Mouse (Mus musculus): ENCODE measurements around the gene Arl6ip4.

The Arl6ip4 gene

DNA sequence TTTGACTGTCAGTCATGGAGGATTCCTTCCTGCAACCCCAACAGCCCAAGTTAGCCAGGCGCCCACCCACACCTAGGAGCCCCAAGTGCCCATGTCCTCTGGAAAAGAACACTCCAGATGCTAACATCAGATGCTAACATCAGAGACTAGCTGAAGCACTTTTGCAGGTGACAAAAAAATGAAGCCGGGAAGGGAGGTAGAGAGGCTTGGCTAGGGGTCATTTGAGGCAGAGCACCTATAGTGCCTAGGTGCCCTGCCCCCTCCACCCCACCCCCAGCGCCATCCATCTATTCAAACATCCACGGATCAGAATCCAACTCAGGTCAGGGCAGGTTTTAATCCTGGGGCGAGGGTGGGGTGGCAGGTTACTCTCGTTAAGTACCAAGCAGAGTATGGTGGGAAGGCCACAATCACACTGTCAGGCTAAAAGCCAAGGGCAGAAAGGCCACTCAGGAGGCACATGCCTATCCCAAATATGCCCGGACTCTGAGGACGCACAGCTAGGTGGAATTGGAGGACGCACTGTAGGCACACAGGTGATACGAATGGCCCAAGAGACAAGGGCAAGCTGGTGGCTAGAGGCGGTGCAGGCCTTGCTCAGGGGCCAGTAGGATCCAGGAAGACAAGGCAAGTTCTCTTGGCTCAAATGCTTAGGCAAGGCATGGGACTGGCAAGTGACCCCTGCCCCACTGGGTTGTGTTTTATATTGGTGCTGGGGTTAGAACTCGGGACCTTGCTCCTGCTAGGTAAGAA, 21.9 kb upstream of the Arl6ip4 start:
- DNase-seq (ENCODE audit: extremely low read depth, low read depth, low spot score) = no peak

DNA sequence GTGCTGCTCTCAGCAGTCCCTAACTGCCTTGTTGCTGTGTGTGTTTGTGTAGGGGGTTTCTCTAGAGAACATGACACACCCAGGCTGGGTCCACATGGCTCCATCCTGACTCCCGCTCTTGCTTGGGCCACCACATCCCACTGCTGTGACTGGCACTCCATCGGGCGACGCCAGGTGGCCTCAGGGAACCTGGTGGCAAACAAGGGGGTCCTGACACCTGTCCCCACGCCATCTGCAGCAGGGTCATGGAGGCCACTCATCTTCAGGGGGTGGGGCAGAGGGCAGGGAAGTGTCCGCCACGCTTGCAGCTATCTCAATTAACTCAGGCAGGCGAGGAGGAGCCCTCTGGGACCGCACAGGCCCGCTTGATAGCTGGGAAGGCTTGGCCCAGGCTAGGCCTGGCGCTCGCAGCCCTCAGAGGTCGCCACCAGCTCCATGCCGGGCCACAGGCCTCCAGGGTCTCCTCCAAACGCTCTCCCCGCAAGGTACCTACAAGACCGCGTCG, 20.8 kb upstream of the Arl6ip4 start:
- DNase-seq (ENCODE audit: extremely low read depth, low read depth, low spot score) = no peak

DNA sequence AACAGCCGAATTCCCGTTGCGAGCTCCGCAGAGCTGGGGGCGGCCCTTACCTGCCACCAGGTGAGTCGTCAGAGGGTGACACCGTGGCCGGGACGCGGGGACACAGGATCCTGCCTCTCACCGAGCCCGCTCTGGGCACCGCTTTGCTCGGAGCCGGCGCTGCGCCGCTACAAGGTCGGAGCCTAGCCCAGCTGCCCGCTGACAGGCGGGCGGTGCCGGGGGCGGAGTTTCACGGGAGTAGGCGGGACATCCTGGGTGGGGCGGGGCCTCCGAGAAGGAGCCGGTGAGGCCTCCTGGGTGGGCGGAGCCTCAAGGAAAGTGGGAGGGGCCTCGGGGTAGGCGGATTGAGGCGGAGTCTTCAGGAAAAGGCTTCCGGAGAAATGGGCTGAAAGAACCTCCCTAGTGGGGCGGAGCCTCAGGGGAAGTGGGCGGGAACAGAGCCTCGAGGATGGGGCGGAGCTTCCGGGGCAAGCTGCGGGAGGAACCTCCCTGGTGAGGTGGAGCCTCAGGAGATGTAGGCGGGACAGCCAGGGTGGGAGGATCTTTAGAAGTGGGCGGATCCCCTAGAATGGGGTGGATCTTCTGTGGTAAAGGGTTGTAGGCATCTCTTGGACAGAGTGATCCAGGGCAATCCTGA, 20.2 kb upstream of the Arl6ip4 start, which contains the start of gene Abcb9:
Abcb9 (minus strand) TSS at position 203 of the 637 bp plus-strand sequence.
- peak; percentile 73 for DNase-seq (ENCODE audit: extremely low read depth, low read depth, low spot score)

DNA sequence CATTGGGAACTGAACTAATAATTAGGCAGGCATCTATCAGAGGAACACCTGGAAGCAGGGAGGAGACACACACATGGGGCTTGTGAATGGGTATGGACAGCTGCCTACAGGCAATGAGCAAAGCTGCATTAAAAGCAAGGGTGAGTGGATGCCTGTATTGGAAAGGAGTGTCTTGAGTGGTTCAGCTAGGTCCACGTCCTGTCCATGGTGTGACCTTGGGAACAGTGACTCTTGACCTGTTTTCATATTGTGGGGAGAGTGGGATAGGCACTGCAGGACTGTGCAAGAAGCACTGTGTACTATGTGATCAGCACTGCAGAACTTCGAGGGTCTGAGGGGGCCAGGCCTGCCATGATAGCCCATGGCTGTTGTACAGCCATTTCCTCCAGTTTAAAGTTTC, 17.0 kb upstream of the Arl6ip4 start:
- no peak for DNase-seq (ENCODE audit: extremely low read depth, low read depth, low spot score)

DNA sequence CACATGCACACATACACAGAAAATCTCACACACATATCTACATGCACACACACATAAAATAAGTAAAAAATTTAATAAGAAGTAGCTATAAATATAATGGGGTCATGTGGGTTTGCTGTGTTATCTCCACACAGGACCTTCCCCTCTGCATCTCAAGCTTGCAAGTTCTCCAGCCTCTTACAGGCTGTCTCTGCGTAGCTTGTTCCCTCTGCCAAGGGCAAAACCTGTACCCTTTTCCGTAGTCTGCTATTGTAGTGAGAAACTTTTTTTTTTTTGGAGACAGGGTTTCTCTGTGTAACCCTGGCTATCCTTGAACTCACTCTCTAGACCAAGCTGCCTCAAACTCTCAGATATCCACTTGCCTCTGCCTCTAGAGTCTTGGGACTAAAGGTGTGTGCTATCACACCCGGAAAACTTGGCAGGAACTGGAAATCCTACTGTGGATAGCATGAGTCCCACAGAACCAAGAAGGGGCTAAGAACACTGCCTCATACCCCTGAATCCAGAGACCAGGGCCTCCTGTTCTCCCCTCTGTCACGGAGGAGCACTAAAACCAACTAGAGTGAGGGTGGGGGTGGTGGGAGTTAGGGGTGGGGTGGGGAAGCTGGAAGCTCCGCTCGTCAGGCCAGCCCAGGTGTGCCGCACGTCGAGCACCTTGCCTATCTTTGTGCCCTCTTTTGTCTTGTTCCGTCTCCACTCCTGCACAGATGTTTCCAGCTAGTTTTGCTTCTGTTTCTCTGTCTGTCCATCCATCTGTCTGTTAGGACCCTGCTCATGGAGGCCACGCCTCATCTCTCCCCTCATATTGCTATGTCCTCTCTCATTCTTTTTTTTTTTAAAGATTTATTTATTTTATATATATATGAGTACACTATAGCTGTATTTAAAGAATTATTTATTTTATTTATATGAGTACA, 15.5 kb upstream of the Arl6ip4 start:
- DNase-seq (ENCODE audit: extremely low read depth, low read depth, low spot score) = no peak

DNA sequence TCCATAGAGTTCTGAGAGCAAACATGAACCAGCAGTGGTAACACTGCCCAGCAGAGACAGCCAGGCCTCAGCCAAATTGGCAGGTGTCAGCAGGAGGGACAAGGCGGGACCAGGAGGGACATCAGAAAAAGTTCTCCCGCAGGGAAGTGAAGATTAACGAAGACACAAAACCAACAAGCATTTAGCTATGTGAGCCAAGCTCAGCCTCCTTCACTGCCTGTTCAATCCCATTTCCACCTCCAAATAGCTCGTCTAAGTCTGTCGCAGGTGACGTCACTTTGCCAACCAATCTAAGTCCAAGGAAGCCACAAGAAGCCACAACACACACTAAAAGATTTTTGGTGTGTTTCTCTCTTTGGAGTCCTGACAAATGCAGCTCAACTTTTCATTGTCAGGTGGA, 13.6 kb upstream of the Arl6ip4 start:
- DNase-seq (ENCODE audit: extremely low read depth, low read depth, low spot score) = no peak

DNA sequence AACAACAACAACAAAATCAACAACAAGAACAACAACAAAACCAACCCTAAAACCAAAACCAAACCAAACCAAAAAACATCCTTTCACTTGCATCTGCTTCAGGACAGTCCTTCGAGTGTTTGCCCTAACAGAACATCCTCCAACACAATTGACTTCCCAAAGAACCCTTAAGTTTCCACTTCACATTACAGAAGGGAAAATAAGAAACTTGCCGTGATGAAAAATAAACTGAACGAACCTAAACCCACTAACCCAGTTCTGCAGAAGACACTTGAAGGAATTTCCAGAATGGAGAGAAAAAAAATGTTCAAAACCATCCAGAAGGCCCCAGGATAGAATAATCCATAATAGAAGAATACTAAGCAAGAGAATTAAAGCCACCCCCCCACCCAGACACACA, 12.9 kb upstream of the Arl6ip4 start:
- DNase-seq (ENCODE audit: extremely low read depth, low read depth, low spot score) = no peak

DNA sequence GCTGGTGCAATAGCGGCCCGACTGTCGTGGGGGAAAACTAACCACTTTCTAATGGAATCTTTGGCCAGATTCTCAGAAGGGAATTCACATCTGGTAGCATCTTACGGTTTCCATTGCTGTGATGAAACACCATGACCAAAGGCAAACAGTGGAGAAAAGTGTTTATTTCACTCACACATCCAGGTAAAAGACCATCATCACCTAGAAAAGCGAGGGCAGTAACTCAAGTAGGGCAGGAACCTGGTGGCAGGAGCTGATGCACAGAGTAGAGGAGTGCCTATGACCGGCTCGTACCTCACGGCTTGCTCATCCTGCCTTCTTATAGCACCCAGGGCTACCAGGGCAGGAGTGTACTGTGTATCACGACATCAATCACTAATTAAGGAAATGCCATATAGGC, 12.3 kb upstream of the Arl6ip4 start:
- no peak for DNase-seq (ENCODE audit: extremely low read depth, low read depth, low spot score)

DNA sequence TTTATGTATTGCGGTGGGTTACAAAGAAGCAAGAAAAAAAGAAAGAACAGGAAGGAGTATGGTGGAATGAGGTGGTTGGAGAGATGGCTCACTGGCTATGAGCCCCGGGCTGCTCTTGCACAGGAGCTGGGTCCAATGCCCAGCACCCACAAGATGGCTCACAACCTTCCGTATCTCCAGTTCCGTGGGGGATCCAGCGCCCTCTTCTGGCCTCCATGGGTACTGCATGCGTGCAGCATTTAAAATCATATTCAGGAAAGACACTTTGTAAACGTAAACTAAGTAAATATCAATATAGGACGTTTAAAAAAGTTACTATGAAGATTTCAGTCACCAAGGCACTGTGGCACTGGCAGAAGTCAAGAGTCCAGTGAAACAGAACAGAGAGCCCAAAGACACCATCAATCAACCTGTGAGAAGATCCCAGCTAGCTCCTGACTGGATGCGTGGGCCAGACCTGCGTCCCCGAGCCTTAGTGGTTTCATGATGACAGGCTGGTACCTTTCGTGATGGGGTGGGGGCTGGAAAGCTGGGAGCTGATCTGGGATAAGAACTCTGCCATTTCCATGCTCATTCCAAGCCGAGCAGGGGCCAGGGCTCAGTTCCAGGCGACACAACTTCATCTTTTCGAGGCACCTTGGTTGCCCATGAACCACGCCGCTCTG, 4.7 kb upstream of the Arl6ip4 start:
- DNase-seq (ENCODE audit: extremely low read depth, low read depth, low spot score) = no peak

DNA sequence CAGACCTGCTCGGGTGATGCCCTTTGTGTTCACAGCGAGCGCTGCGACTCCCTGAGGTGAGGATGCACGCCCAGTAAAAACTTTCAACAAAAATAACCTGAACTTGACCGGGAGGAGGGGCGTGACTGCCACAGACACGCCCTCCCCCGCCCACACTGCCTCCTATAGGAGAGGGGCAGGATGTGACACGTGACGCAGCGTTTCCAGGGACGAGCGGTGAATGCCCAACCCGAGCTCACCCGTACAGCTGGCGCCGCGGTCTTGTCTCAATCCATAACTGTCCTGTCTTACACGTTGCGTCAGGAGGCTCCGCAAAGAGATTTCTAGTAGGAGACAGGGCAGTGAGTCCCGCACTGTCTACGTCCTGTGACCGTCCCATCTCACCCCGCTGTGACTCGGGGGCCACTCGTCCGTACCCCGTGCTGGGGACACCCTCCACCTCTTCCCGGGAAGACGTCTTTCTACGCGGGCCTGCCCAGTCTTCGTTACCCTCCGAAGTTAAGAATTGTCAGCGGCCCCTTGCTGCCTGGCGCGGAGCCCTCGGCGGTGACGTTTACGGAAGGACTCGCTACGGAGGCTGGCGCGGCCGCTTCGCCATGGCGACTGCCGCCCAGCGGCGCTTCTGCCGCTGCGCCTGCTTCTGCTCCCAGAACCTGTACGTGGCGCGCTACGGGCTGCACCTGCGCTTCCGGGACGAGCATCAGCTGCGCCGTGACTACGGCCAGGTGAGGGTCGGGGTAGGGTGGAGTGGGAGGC, 4.0 kb upstream of the Arl6ip4 start, which contains the start of gene Ogfod2:
Ogfod2 (plus strand) TSS at position 556 of the 756 bp plus-strand sequence.
- peak; percentile 82 for DNase-seq (ENCODE audit: extremely low read depth, low read depth, low spot score)

DNA sequence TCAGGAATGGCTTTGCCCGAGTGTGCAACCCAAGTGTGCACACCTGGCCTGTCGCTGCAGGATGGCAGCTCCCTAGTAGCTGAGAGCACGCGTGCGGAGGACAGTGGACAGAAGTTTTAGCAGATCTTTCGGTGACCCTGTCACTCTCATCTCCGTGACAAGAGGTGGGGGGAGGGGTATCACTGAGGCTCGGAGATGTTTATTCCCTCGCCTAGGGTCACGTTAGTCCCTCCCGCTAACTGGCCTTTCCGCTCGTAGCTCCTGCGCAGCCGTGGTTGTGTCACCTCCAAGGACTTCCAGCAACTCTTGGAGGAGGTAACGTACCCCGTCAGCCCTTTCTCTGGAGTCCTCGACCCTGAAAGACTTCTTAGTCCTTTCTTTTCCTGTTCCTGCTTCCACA, 3.4 kb upstream of the Arl6ip4 start:
- no peak for DNase-seq (ENCODE audit: extremely low read depth, low read depth, low spot score)

DNA sequence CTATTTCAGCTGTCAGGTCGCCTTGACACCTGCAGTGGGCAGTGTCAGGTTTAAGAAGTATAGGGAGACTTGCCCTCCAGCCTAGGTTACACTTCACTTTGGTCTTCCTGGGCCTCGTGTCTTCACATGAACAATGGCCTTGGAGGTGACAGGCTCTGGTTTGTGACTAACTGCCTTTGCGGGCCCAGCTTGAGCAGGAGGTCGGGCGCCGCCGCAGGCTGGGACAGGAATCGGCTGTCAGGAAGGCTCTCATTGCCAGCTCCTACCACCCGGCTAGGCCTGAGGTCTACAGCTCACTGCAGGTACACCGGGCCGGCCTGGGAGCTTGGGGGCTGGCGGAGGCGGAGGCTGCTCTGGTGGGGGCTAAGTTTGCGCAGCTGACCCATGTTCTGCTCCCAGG, 2.9 kb upstream of the Arl6ip4 start:
- DNase-seq (ENCODE audit: extremely low read depth, low read depth, low spot score) = no peak

DNA sequence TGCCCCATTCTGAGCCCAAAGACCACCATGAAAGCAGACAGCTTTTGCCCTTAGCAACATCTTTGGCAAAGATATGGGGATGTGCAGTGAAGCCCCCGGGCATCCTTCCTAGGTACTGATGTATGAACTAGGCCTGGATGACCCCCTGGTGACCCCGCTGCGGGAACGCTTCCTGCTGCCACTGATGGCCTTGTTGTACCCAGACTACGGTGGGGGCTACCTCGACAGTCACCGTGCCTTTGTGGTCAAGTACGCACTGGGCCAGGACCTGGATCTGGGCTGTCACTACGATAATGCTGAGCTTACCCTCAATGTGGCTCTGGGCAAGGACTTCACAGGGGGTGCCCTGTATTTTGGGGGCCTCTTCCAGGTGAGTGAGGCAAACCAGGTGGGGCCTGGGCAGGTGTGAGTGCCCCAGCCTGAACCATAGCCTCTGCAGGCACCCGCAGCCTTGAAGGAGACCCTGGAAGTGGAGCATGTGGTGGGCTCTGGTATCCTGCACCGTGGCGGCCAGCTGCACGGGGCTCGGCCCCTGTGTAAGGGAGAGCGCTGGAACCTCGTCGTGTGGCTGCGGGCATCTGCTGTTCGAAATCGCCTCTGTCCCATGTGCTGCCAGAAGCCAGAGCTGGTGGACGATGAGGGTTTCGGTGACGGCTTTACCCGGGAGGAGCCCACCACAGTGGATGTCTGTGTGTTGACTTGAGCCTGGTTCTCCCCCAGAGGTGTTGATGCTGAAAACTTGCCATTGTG, 1.4 kb upstream of the Arl6ip4 start:
- no peak for DNase-seq (ENCODE audit: extremely low read depth, low read depth, low spot score)

DNA sequence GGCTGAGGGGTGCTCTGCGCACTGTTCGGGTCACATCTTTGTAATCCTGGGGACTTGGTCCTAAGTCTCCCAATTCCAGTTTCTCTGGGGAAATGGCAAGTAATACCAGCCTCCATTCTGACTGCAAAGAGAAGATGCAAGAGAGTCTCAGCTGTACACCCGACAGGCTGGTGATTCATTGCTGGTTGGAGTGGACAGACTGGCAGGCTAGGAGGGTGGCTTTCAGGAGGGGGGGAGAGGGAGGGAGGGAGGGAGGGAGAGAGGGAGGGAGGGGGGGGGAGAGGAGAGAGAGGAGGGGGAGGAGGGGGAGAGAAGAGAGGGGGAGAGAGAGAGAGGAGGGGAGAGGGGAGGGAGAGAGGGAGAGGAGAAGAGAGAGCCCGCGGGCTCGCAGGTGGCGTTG, 358 bp upstream of the Arl6ip4 start:
- DNase-seq (ENCODE audit: extremely low read depth, low read depth, low spot score) = no peak

DNA sequence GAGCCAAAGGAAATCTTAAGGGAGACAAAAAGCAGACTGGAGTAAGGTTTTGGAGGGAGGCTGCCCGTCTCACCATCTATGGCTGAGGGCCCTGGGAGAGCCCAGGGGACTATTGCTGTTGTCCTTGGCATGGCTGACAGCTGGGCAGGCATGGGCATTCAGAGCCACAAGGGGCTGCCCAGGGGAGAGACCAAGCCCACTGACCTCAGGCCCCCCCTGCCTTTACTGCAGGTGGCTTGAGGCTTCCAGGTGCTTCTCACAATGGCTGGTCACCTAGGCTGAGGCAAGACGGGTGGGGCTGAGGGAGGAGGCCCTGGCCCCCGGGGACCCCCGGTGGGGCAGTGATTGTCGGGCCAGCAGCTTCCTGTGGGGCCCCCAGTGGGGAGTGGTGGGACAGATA, 3.3 kb downstream of the Arl6ip4 start:
- no peak for DNase-seq (ENCODE audit: extremely low read depth, low read depth, low spot score)

DNA sequence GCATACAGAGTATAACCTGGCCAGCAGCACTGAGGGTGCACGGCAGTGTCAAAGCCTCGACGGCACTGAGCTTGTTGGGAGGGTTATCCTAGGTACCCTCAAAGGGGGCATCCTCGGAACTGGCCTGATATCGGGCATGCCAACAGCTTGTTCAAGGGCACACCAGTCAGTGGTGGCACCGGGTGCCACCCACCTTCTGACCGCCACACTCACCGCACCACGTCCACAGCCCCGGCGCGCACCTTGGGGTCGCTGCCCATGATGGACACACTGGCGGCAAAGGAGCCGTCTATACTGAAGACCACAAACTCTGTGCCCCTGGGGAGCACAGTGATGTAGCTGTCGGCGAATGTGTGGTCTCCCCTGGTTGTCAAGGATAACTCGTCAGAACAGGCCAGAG, 6.5 kb downstream of the Arl6ip4 start:
- DNase-seq (ENCODE audit: extremely low read depth, low read depth, low spot score) = no peak

DNA sequence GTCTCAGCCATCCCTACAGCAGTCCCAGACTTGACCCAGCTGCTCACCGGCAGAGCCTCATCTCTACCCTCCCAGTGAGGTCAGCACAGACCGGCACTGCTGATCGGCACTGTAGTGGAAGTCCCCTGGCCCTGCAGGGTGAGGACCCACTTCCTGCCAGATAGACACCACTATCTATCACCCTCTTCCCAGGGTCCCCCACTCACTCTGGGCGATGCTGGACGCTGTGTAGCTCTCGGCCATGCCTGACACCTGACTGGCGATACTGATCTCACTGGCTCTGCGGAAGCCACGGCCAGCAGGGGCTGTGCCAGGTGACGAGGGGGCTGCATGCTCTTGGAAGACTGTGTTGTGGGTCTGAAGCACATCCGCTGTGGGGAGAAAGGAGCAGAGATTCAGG, 9.2 kb downstream of the Arl6ip4 start:
- DNase-seq (ENCODE audit: extremely low read depth, low read depth, low spot score) = no peak

DNA sequence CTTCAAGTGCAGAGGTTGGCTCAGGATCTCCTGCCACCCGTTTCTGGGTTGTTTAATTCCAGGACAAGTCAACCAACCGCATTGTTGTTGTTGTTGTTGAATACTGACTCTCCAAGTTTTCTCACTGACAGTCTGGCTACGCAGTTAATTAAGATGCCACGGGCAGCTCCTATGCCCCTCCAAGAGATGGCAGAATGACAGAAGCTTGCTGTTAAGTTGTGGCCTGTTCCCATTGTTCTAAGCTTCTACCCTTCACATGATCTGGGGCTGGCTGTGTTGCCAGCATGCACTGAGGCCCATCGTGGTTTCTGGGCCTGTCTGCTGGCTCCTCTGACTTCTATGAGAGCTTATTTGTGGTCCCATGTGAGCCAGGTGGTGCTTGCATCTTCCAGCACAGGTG, 18.4 kb downstream of the Arl6ip4 start:
- DNase-seq (ENCODE audit: extremely low read depth, low read depth, low spot score) = no peak

DNA sequence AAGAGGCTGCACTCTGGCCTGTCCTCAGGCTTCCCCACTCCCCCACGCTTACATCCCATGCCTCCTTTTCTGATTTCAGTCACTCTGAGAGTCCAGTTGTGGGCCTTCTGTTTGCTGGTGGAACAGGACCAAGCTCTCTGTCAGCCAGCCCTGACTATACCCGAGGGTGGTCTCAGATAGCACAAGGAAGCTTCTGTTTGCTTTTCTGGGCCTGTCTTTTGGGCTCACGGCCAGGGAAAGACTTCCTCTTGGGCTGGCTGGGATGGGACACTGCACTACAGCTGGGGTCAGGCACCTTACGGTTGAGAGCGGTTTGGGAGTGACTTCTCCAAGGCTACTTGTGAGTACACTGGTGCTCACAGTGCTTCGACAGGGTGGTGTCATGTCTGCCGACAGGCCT, 22.2 kb downstream of the Arl6ip4 start:
- no peak for DNase-seq (ENCODE audit: extremely low read depth, low read depth, low spot score)
